Mouse (Mus musculus) erythroid progenitor cell, adult 5-6 weeks (primary cell): ENCODE results near the gene Fbxw28. TPM values are rescaled to one million over a fixed set of nuclear protein-coding genes. Genes with fewer than 3 reads are reported as not detected.
"Not testable (repeated sequence)": the region's sequence is repeated elsewhere in the genome, so short reads cannot be mapped to it uniquely, and the experiment has no call there.

Source experiments
- ATAC-seq: replicated peaks from 2 replicates; pipeline ENCODE4 v1.8.0; 2016; ENCODE audit warnings: moderate number of reproducible peaks, mild to moderate bottlenecking, moderate TSS enrichment, inconsistent platforms; ENCODE audit not compliant: poor library complexity, low FRiP score, severe bottlenecking
- total RNA-seq, 2 experiments: library from RNA; stranded (forward) in 1 of 2; stranded (reverse) in 1 of 2; fragments of 150-400 nt in 1 of 2; fragments of 186-747, 209-891 nt in 1 of 2; gene quantifications; 2 replicates each; pipeline versions ENCODE4 v1.2.3 to v1.2.4; 2015 to 2017; ENCODE audit warnings: low replicate concordance in 2 of 2

Fbxw28 gene
- total RNA-seq (2015; ENCODE audit: low replicate concordance) = not detected in 2 replicates
- not detected in 2 replicates for total RNA-seq (2017; ENCODE audit: low replicate concordance)

DNA sequence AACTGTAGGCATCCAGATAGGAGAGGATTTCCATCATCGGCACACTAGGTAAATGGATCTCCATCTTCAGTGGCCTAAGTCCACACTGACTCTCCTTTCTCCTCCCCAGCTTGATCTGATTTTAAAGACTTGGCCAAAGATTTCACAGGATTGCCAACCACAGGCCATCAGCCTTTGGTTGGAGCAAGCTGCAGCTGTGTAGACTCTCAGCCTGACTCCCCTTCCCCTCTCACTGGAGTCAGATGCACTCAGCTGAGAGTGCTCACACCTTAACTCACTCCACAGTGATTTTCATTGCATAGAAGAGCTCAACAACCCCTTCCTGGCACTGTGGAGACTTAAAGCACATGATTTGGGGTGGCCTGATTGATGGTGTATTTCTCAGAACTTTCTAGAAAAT is at the start of gene Fbxw28:
Gene Fbxw28, minus strand, starts transcription at position 101 of the 400 bp plus-strand sequence.
- not testable (repeated sequence) for ATAC-seq

- not testable (repeated sequence) for ATAC-seq
These were observed 51.9 kb downstream of the Fbxw28 start, which contains the start of gene Fbxw14 for GRCm38 (mm10) chr9:109287576-109287975. TSS of gene Fbxw14 (minus strand) at chr9:109287676.

Other genes starting within 250 kb of the Fbxw28 start
- not detected in 2 replicates for gene Plxnb1, start 244.3 kb downstream of the Fbxw28 start, total RNA-seq (2015; ENCODE audit: low replicate concordance)
- not detected in 2 replicates for gene Plxnb1, start 244.3 kb downstream of the Fbxw28 start, total RNA-seq (2017; ENCODE audit: low replicate concordance)
- not detected in 2 replicates for gene Fbxw21, start 177.6 kb downstream of the Fbxw28 start, total RNA-seq (2015; ENCODE audit: low replicate concordance)
- gene Fbxw21, start 177.6 kb downstream of the Fbxw28 start, total RNA-seq (2017; ENCODE audit: low replicate concordance) = not detected in 2 replicates
- gene Fbxw13, start 143.7 kb downstream of the Fbxw28 start, total RNA-seq (2015; ENCODE audit: low replicate concordance) = not detected in 2 replicates
- not detected in 2 replicates for gene Fbxw13, start 143.7 kb downstream of the Fbxw28 start, total RNA-seq (2017; ENCODE audit: low replicate concordance)
- gene Fbxw20, start 104.9 kb downstream of the Fbxw28 start, total RNA-seq (2015; ENCODE audit: low replicate concordance) = not detected in 2 replicates
- not detected in 2 replicates for gene Fbxw20, start 104.9 kb downstream of the Fbxw28 start, total RNA-seq (2017; ENCODE audit: low replicate concordance)
- not detected in 2 replicates for gene Fbxw14, start 52.0 kb downstream of the Fbxw28 start, total RNA-seq (2015; ENCODE audit: low replicate concordance)
- gene Fbxw14, start 52.0 kb downstream of the Fbxw28 start, total RNA-seq (2017; ENCODE audit: low replicate concordance) = not detected in 2 replicates
- gene Fbxw22, start 64.6 kb upstream of the Fbxw28 start, total RNA-seq (2015; ENCODE audit: low replicate concordance) = not detected in 2 replicates
- not detected in 2 replicates for gene Fbxw22, start 64.6 kb upstream of the Fbxw28 start, total RNA-seq (2017; ENCODE audit: low replicate concordance)
- not detected in 2 replicates for gene Fbxw16, start 109.5 kb upstream of the Fbxw28 start, total RNA-seq (2015; ENCODE audit: low replicate concordance)
- gene Fbxw16, start 109.5 kb upstream of the Fbxw28 start, total RNA-seq (2017; ENCODE audit: low replicate concordance) = not detected in 2 replicates
- gene Fbxw19, start 156.2 kb upstream of the Fbxw28 start, total RNA-seq (2015; ENCODE audit: low replicate concordance) = not detected in 2 replicates
- not detected in 2 replicates for gene Fbxw19, start 156.2 kb upstream of the Fbxw28 start, total RNA-seq (2017; ENCODE audit: low replicate concordance)
- gene Fbxw15, start 228.6 kb upstream of the Fbxw28 start, total RNA-seq (2015; ENCODE audit: low replicate concordance) = not detected in 2 replicates
- gene Fbxw15, start 228.6 kb upstream of the Fbxw28 start, total RNA-seq (2017; ENCODE audit: low replicate concordance) = not detected in 2 replicates